Mouse (Mus musculus) left cerebral cortex, postnatal 36 days (tissue): ENCODE results near the gene Camk1d. TPM values are rescaled to one million over a fixed set of nuclear protein-coding genes. Genes with fewer than 3 reads are reported as not detected.
"Not testable (repeated sequence)": the region's sequence is repeated elsewhere in the genome, so short reads cannot be mapped to it uniquely, and the experiment has no call there.

Experiments used
- DNase-seq, 2 experiments: peaks; one replicate each; pipeline ENCODE4 v3.0.0; 2021 to 2022; ENCODE audit warnings: low spot score in 2 of 2, mixed read lengths in 1 of 2
- intact Hi-C: fragments of 180-260 bp; cut with DNase I; formaldehyde crosslinking; loops from one replicate; pipeline ENCODE4 v1.15.1; 2025
- total RNA-seq, 2 experiments: library from RNA; stranded (reverse); gene quantifications; 2 replicates each; pipeline ENCODE4 v1.2.3; 2021

Gene Camk1d
- total RNA-seq, 2 experiments from 2014 or later = 121 to 124 TPM

DNA sequence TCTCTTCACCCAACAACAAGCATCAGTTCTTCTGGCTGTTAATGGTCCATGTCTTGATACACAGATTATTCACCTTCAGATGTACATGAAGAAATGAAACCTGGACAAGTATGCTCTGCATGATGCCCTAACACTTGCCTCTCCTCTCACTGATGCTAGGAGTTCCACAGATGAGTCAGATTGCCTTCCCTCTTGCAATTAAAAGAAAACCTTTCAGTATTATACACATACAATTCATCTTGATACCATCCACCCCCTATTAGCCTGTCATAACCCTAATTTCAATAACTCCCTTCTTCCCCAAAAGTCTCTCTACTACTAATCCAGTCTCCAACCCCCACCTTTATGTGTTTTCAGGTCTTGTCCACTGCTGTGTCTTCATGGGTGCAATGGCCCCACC is 321.4 kb downstream of the Camk1d start:
- DNase-seq = no peak
- intact Hi-C loops = no loop called here

DNA sequence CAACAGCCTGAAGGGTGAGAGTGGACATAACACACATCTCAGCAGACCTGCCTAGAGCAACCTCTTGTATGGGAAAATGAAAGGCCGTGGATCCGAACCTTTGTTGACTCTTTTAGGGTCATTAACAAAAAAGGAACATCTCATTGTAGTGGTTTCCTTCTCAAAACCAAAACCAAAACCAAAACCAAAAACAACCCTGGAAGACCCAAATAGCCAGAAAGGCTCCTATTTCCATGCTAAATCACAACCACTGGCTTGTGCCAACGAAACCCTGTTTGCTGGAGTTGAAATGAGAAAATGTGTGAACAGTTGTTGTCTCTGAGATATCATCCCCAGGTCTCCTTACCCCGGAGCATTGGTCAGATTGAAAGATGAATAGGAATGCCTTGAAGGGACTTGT is 321.8 kb downstream of the Camk1d start:
- intact Hi-C loops = no loop called here

DNA sequence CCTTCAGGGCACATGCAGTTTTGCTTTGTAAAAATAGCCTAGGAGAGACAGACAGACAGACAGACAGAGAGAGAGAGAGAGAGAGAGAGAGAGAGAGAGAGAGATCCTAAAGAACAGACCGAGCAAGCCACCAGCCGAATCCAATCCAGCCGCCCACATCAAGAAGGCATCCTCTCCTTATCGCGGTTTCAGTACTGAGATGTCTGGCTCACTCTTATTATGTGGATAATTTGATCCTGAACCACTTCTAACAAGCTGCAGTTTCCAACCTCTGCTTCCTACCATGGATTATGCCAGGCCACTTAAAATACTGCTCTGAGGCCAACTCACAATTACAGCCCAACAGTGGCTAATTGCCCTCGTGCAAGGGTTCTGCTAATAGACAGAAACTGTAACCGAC is 325.9 kb downstream of the Camk1d start:
- intact Hi-C loops = no loop called here
- DNase-seq = no peak

More for the DNA sequence above, 321.8 kb downstream of the Camk1d start:
- no peak for DNase-seq

DNA sequence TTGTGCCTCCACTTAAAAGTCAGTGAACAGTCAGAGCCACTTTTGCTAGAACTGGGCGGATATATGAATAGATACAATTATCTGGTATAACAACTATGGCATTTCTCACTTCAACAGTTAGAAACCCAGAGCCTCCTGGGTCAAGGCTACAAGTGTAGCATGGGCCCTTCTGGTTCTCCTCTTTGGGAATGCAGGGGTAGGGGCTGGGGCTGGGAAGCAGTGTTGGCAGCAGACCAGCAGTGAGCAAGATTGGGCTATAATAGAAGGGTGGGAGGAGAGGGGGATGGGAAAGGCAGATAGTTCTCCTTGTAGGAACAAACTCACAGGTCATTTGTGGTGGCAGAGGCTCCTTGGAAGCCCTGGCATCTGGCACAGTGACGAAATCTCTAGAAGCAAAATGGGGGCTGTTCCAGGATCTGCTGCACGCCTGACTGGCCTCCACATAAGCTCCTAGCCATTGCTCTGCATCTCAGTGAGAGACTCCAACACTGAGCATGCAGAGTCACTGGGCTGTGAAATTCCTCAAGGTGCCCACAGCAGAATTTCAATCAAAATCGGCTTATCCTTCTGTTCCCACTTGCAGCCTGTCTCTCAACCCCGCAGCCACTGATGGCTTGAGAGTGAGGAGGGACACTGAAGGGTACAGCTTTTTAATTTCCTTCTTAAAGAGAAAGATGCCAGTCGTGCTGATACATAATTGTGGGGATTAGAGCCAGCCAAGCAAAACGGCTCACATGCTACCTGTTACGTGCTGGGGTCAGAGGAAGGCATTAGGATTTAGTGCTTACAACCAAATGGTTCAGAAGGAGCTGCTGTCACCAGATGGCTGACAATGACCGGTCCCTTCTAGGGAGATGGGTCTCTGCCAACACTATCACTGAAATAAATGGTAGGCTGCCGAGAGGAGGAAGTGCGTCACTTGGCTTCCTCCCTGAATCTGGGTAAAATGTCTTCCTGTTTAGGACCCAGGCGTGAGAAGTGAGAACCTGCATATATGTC is 332.3 kb downstream of the Camk1d start:
- intact Hi-C loops = no loop called here
- no peak for DNase-seq

DNA sequence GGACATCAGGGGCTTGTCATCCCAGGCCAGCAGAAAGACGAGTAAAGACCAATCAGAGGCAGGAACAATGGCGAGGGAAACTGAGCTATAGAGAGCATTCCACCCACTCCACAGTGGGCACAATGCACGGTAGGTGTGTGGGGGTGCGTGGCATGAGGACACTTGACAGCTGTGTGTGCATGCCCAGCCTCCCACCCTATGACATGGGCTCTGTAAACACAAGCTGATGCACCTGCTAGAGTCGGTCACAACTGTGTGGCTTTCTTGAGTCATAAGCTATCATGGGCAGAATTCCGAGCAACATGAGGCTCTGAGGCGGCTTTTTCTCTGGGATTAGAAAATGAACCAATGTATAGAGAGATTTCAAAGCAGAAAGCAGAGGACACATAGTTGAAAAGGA is 333.3 kb downstream of the Camk1d start:
- intact Hi-C loops = no loop called here
- no peak for DNase-seq

DNA sequence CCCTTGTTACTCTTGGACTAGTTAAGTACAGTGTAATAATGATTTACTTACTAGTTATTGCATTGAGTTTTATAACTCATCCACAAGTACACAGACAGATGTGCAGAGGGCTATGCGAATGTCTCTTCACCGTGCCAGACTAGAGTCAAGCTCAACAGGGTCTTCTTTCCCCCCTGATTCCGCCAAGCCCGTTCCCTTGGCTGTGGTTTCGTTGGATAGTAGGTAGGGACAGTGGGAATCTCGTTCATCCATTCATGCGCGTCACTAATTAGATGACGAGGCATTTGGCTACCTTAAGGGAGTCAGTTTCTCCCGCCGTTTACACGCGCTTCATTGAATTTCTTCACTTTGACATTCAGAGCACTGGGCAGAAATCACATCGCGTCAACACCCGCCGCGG is 335.4 kb downstream of the Camk1d start:
- DNase-seq, intact Hi-C loops: not testable (repeated sequence)

DNA sequence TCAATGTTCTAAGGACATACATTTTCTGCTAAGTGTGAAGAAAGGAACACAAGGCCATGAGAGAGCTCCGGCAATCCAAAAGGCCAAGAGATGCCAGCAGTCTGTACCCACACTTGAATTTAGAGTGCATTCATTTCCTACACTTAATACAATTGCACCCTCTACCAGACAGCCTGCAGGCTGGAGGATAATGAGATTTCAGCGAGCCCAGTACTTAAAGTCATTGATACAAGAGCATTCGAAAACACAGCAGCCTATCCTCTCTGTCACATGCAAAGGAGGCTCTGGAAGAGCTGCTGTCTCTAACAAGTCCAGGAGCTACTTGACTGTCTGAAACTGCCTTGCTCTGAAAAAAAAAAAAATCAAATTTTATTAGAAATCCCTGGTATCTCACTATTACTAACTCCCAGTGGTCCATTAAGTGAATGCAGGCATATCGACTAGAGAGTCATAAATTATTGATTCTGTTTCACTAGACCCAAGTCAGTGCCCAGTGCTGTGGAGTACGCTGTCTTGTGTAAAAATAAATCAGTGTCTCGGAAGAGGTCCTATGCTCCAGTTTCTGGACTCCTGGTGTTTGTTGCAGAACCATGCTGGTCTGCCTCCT is 336.1 kb downstream of the Camk1d start:
- intact Hi-C loops = no loop called here
- DNase-seq = no peak

DNA sequence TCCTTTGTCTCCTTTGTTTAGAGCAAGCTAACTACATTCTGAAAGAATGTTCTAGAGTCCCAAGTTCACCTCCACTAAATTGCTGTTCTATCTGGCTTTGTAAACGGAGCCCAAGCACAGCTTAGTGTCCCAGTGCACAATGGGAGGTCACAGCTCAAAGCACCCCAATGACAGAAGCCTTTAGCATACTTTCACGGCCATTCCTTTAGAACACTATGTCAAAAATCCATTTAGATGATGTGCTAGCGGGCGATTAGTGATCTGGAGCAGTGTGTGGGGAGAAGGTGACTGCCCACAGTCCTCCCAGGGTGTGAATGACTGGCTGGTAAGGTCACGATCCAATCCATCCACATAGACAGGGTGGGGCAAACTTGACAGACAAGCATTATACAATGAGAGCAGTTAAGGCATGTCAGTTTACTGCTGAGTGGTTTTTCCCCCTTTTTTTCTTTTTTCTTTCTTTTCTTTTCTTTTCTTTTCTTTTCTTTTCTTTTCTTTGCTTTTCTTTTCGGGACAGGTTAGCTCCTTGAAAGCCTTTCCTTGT is 341.4 kb downstream of the Camk1d start:
- intact Hi-C loops = no loop called here
- DNase-seq = no peak

DNA sequence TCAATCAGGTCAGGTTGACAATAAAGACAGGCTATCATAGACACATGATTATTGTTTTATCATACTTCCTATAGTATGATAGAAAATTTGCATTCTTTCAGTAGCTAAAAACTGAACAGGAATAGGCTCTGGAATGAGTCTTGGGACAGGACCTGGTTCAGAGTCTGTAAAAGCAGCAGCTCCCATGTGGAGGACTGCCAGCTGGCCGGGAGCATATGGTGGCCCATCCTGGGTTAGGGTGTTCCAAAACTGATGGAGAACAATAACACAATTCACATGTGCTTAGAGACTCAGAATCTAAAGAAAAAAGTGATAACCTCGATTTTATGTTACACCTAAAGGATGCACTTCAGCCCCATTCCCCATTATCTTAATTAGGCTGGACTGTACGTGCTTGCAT is 343.0 kb downstream of the Camk1d start:
- intact Hi-C loops = no loop called here
- no peak for DNase-seq

DNA sequence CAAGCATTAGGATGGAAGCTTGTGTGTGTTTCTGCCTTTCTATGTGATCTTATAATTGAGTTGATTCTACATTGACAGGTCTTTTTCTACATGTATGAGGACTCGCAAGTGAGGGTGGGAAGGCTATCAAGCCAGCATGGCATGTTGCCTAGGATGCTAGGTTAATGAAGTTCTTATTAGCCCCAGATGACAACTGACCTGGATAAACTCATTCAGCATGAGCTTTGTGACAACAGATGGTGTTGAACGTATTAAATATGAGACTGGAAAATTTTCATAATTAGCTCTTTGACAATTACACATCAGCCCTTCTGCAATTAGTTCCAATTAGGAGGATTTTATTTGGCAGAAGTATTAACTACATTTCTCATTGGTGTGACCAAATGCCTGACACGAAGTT is 343.7 kb downstream of the Camk1d start:
- no peak for DNase-seq
- intact Hi-C loops = no loop called here

DNA sequence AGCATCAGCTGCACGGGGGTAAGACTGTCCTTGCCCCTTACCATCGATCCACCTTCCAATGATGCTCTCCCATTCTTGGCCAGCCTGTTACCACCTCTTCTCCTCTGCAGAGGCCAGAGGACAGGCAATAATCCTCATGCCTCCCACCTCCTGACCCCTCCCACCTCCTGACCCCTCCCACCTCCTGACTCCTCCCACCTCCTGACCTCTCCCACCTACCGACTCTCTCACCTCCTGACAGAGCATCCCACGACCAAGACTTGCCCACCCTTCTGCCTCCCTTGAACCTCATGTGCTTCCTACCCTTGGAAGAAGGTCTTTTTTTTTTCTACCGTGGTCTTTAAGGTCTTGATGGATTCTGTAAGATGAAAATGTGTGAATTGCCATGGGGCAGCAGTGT is 350.5 kb downstream of the Camk1d start:
- DNase-seq = no peak
- intact Hi-C loops = loop anchor here (5.0 kb wide), 1 partner anchor 38 kb away; no protein-coding TSS in a partner anchor

DNA sequence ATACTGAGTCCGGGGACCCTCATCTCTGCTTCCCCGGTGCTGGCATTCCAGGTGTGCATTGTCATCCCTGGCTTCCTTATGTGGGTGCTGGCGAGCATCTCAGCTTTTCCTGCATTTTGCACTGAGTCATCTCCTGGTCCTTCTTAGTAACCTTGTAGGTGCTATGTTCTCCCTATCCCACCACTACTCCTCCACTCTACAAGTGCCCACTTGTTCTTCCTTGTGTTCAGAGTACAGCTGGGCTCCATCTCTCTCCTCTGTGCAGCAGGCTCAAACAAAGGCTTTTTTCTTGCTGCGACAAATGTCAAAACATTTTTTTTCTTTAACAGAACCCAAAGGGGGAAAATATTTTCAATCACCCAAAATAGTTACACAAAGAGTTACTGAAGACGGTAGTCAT is 356.3 kb downstream of the Camk1d start:
- no peak for DNase-seq
- intact Hi-C loops = no loop called here

DNA sequence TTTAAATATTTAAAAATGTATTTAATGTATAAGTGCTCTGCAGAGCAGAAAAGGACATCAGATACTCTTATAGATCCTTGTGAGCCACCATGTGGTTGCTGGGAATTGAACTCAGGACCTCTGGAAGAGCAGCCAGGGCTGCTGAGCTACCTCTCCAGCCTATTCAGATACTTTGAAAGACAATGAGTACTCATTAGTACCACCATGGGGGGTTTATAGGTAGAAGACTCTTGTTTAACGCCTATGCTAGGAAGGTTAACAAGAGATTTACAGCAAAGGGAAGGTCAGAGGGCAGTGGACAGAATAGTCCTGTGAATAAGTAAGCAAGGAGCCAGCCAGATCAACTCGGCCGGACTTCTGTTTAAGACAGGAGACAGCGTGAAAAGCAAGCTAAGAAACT is 357.3 kb downstream of the Camk1d start:
- intact Hi-C loops = no loop called here
- no peak for DNase-seq

DNA sequence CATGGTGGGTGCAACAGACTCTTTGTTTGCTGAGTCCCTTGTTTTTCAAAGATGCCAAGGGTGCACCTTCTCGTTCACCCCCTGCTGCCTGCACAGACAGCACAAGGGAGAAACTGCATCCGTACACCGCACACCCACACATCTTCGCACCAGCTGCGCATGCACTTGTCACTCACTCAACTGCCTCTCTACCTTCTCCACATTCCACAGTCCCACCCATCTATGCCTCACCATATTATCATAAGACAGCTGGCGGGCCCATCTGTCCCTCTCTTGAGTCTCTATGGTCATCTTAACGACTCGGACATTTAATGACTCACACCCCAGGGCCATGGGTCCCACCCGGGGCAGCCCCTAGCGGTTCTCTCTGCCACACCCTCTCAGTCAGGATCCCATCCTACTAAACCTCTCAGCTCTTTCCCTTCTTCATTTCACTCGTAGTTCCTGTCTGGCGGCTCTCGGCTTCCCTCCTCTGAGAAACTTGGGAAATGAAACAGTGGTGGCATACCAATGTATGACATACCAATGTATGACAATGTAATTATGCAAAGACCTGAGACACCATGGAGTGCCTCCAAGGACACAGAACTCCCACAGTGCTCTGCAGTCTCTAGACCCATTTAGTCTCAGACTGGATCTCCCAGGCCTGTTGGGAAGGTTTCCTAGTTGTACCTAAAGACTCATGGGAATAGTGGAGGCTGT is 361.3 kb downstream of the Camk1d start:
- intact Hi-C loops = no loop called here
- DNase-seq = peak in 1 of 2 experiments; percentile 14

DNA sequence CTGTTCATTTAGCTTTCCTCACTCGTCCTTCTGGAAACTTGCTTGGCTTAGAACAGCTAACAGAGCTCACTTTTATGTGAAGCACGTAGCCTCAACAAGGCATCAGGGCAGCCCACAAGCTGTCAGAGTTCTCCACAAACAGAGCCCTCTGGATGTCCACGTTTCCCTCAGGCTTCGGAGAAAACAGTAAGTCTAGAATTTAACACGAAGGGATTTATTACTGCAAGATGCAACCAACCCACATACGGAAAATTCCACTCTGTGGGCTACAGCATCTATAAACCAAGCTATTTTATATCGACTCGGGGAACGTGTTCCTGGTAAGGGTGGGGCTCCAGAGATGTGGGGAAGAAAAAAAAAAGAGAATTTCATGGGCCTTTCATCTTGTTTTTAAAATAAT is 369.0 kb downstream of the Camk1d start:
- peak in 1 of 2 experiments; percentile 15 for DNase-seq
- intact Hi-C loops = no loop called here

DNA sequence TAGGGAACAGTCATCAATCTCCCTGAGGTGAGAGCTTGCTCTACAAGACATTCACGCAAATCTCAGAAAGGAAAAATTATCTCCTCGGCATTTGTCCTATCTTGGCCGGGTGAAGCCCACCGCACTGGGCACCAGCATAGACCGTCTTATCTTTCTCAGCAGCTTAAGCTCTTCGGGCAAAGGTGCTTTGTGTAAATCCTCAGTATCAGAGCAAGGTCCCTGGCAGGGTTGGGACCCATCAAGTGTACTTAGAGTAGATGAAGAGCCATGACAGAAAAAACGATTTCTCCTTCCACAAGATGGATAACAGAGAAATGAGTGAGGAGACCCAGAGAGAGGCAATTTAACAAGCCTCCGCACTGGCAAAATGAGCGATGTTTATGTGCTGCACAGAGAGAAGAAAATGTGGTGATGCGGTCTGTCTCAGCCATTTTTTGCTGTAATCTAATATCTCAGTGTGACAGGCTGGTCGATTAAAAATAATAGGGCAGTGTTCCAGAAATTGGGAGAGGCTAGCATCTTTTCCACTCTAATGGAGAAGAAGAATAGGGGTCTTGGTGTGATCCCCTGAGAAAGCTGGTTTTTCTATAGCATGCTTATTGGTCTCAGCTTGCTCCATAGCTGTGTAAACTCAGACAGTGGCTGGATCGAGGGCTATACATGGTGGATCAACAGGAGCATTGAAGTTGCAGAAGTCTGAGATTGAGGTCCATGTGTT is 386.6 kb downstream of the Camk1d start:
- intact Hi-C loops = no loop called here

DNA sequence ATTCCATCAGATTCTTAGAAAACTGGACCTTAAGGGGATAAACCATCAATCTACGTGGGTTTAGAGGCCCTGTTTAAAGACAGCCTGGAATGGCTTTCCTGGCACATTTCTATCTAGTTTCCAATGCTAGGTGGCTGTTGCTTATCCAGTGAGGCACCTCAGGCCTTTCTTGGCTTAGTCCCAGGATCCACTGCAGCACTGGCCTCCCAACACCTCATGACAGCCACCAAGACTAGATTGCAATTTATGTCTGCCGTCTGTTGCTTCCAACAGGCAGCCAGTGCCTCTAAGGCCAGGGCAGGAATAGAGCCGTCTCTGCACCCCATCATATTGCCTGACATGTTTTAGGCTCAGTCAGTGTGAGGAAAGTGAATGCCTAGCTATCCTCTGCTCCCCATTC is 389.5 kb downstream of the Camk1d start:
- DNase-seq = no peak
- intact Hi-C loops = no loop called here

More for the DNA sequence above, 386.6 kb downstream of the Camk1d start:
- DNase-seq = no peak

DNA sequence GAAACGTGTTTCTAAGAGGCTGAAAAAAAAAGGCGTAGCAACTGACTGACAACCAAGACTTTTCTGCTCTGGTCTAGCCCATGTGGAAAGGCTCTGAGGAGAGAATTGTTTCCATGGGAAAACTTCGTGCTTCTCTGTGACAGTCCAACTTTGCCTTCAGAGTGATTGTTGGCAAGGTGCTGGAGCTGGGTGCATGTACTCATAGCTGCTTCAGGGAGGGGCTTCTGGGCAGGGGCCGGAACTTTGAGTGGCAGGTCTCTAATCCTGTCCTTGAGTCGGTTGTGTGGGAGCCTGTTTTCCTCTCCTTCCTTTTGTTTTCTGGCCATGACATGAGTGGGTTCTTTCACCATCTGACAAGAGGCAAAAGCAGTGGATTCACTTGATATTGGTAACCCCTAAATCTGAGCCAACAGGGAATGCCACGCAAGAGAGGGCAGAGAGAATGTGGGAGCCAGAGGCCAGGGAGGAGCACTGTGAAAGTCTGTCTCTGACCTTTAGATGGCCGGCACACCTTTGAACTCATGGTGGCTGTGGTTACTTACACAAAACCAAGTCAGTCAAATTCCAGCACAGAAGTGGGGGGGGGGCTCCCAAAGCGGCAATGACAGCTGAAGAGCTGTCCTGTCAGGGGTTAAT is 392.5 kb downstream of the Camk1d start:
- intact Hi-C loops = no loop called here
- DNase-seq = no peak

DNA sequence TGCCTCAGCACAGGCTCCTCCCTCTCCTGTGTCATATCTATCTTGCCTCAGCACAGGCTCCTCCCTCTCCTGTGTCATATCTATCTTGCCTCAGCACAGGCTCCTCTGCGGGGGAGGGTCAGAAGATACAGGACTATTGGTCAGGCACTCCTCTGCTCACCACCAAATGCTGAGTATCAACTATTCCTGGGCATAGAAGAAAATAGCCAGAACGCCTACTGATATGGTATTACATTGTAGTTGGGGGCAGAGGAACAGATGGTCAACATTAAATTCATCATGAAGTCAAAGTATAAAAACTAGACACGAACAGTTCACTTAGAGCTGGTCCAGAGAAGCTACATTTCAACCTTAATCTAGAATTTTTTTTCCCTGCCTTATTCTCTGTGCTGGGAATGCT is 395.2 kb downstream of the Camk1d start:
- intact Hi-C loops = no loop called here

More for the DNA sequence above, 395.2 kb downstream of the Camk1d start:
- DNase-seq = no peak
